Mouse (Mus musculus): ENCODE measurements around the gene Tada2a.

Tada2a gene

GRCm38 (mm10) chr11:84128943-84129798 lies at the start of gene Tada2a, which contains the start of gene Acaca:
TSS of gene Tada2a (minus strand) at chr11:84129600.
TSS of gene Acaca (plus strand) at chr11:84129672.
- DNase-seq (ENCODE audit: low read depth, low spot score) = peak; percentile 89

- DNase-seq (ENCODE audit: low read depth, low spot score) = peak; percentile 7
These were observed 49.2 kb upstream of the Tada2a start for GRCm38 (mm10) chr11:84178571-84178970.

GRCm38 (mm10) chr11:84172539-84173435 lies 43.4 kb upstream of the Tada2a start:
- no peak for DNase-seq (ENCODE audit: low read depth, low spot score)

GRCm38 (mm10) chr11:84168701-84169288 lies 39.4 kb upstream of the Tada2a start:
- no peak for DNase-seq (ENCODE audit: low read depth, low spot score)

GRCm38 (mm10) chr11:84167046-84167526 lies 37.7 kb upstream of the Tada2a start, which contains the start of gene Gm11437:
TSS of gene Gm11437 (minus strand) at chr11:84167476.
- DNase-seq (ENCODE audit: low read depth, low spot score) = no peak

GRCm38 (mm10) chr11:84164561-84164960 lies 35.2 kb upstream of the Tada2a start:
- no peak for DNase-seq (ENCODE audit: low read depth, low spot score)

GRCm38 (mm10) chr11:84164123-84164522 lies 34.7 kb upstream of the Tada2a start:
- no peak for DNase-seq (ENCODE audit: low read depth, low spot score)

GRCm38 (mm10) chr11:84156535-84157262 lies 27.3 kb upstream of the Tada2a start:
- DNase-seq (ENCODE audit: low read depth, low spot score) = no peak

- no peak for DNase-seq (ENCODE audit: low read depth, low spot score)
These were observed 21.5 kb upstream of the Tada2a start for GRCm38 (mm10) chr11:84150884-84151283.

- no peak for DNase-seq (ENCODE audit: low read depth, low spot score)
These were observed 16.7 kb upstream of the Tada2a start for GRCm38 (mm10) chr11:84146081-84146480.

GRCm38 (mm10) chr11:84145201-84145798 lies 15.9 kb upstream of the Tada2a start:
- no peak for DNase-seq (ENCODE audit: low read depth, low spot score)

- peak; percentile 57 for DNase-seq (ENCODE audit: low read depth, low spot score)
These were observed 12.4 kb upstream of the Tada2a start for GRCm38 (mm10) chr11:84141752-84142151.

- DNase-seq (ENCODE audit: low read depth, low spot score) = no peak
These were observed 7.1 kb upstream of the Tada2a start for GRCm38 (mm10) chr11:84136453-84136852.

GRCm38 (mm10) chr11:84134331-84134860 lies 5.0 kb upstream of the Tada2a start:
- no peak for DNase-seq (ENCODE audit: low read depth, low spot score)

GRCm38 (mm10) chr11:84129799-84130185 lies 392 bp upstream of the Tada2a start:
- DNase-seq (ENCODE audit: low read depth, low spot score) = no peak

- no peak for DNase-seq (ENCODE audit: low read depth, low spot score)
These were observed 1.4 kb downstream of the Tada2a start for GRCm38 (mm10) chr11:84127977-84128376.

- DNase-seq (ENCODE audit: low read depth, low spot score) = no peak
These were observed 8.1 kb downstream of the Tada2a start for GRCm38 (mm10) chr11:84121051-84121956.

GRCm38 (mm10) chr11:84117431-84117830 lies 12.0 kb downstream of the Tada2a start:
- no peak for DNase-seq (ENCODE audit: low read depth, low spot score)

- no peak for DNase-seq (ENCODE audit: low read depth, low spot score)
These were observed 13.2 kb downstream of the Tada2a start for GRCm38 (mm10) chr11:84116221-84116620.

Data from mesoderm, embryonic 11.5 days (tissue).